Mouse (Mus musculus): ENCODE measurements around the gene Pih1d2. TPM values are rescaled to one million over a fixed set of nuclear protein-coding genes. Genes with fewer than 3 reads are reported as not detected.

The Pih1d2 gene
- polyA plus RNA-seq (2012; ENCODE audit: insufficient read depth, insufficient read length, low replicate concordance, missing spikeins) = not detected in 2 replicates

DNA sequence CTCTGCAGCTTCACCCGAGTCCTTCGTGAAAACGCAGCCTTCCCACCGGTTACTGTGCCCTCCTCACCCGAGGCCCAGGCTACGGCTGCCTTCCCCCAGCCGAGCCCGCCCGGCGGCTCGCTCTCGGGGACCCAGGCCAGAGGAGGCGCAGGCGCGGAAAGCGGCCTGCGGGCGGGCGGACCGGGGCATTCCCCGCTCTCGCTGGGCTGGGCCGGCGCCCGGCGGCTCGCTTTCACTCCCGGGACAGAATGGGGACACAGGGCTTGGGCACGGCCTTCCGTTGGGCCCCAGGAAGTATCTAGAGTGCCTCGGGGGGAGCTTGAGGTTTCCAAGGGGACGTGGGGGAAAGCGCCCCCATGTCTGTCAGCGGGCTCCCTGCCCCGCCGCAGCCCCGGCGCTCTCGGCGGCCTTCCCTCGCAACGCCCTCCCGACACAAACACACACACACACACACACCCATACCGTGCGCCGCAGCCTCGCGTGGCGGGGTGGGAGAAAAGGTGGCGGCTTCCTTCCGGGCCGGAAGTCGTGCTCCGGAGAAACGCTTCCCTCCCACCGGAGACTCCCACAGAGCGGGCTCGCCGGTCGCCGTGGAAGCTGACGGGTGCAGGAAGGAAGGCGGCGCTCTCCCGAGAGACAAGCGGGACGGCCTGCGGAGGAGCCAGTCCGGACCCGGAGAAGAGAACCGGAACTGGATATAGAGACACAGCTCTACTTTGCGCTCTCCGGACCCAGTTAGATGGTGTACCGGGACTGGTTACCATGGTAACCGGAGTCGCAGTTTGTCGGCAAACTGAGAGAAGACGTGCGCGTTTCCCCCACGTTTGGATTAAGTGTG lies at the start of gene Pih1d2, which contains the start of gene Nkapd1:
Pih1d2 (plus strand) TSS at position 556 of the 838 bp plus-strand sequence.
Nkapd1 (minus strand) TSS at position 699 of the 838 bp plus-strand sequence.
- Histone ChIP-seq H3K4me3 (ENCODE audit: insufficient read depth, low read depth, low read length) (peak within 1 kb of the TSS; percentile 87), H3K4me1 (ENCODE audit: control insufficient read depth, insufficient read depth, low read length) (no peaks in the 10 kb centered on the region), H3K27ac (ENCODE audit: insufficient read depth, low read depth, low read length) (peak within 1 kb of the TSS; percentile 86)
- TF ChIP-seq POLR2A (IDR thresholded peaks at IDR 0.05; ENCODE audit: insufficient read depth, low read depth, low read length) (no peak), CTCF (IDR thresholded peaks at IDR 0.05; ENCODE audit: insufficient read depth, low read depth, low read length) (no peak)
- under 1% methylated on average over 81 of the region's 81 CpGs for WGBS

DNA sequence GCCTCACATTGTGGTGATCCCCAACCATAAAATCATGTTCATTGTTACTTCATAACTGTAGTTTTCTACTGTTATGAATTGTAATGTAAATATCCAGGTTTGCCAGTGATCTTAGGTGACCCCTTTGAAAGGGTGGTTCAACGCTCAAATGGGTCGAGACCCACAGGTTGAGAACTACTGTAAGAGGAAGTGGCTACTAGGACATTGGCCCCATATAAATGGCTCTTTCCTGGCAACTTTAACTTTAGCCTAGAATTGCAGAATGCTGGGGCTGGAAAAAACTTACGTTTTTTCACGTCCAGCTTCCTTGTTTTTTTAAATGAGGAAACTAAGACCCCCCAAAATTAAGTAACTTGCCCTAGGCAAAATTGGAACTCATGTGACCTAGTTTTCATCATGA lies 49.7 kb upstream of the Pih1d2 start:
- TF ChIP-seq CTCF (IDR thresholded peaks at IDR 0.05; ENCODE audit: insufficient read depth, low read depth, low read length) = no peak
- TF ChIP-seq POLR2A (IDR thresholded peaks at IDR 0.05; ENCODE audit: insufficient read depth, low read depth, low read length) = no peak
- Histone ChIP-seq H3K4me1 (ENCODE audit: control insufficient read depth, insufficient read depth, low read length) (peaks cover 6% of the 10 kb centered on the region), H3K4me3 (ENCODE audit: insufficient read depth, low read depth, low read length) (no peak overlapping the region), H3K27ac (ENCODE audit: insufficient read depth, low read depth, low read length) (no peak overlapping the region)
- WGBS = 91% methylated on average over 4 of the region's 4 CpGs

DNA sequence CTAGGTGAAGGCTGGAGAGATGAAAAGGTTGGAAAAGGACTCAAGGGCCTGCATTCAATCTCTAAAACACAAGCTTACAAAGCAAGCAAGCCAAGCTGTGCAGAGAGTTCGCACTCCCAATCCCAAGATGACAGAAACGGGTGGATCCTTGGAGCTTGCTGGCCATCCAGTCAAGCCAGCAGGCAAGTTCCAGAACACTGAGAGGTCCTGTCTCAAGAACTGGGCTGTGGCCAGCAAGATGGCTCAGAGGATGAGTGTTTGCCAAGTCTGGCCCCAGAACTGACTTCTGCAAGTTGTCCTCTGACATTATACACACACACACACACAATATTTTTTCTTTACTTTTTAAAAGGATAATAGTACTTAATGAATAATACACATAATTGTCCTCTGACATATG lies 49.2 kb upstream of the Pih1d2 start:
- no peak for TF ChIP-seq POLR2A (IDR thresholded peaks at IDR 0.05; ENCODE audit: insufficient read depth, low read depth, low read length)
- no peak for TF ChIP-seq CTCF (IDR thresholded peaks at IDR 0.05; ENCODE audit: insufficient read depth, low read depth, low read length)
- no peak overlapping the region for H3K27ac ChIP-seq (ENCODE audit: insufficient read depth, low read depth, low read length)
- no peak overlapping the region for H3K4me3 ChIP-seq (ENCODE audit: insufficient read depth, low read depth, low read length)
- peaks cover 6% of the 10 kb centered on the region for H3K4me1 ChIP-seq (ENCODE audit: control insufficient read depth, insufficient read depth, low read length)
- 89% methylated on average over 2 of the region's 2 CpGs for WGBS

DNA sequence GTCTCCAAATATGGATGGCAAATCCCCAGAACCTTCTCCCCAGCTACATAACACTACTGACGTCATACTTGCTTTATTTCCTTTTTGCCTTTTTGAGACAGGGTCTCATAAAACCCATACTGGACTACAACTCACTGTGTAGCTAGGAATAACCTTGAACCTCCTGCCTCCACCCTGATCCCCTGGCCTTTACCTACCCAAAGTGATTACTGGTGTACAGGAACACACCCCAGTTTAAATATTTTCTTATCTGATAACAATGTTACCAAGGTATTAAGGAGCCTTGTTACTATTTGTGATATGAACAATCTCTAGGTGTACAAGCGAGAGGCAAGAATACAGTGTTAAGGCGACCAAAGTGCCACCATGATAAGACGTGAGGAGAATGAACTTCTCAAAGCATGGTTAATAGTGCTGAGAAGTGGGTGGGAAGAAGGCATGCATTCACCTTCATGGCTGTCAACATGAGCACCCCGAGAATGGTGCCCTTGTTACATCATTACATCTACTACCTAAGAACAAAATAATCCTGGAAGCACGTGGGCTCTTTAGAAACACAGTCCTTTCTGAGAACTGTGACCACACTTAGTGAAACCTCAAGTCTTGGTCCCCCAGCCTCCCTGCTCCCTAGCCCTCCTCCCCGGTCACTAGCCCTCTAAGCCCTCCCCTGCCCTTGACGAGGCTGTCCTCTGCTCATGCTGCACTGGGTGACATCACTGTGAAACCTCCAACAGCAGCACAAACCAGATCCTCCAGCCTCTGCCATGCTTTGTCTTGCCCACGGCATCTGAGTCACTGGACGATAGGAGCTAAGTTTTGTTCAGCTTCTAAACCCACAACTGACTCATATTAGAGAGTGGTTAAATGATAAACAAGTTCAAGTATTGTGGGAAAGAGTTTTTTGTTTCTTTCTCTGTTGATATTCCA lies 47.3 kb upstream of the Pih1d2 start:
- TF ChIP-seq POLR2A (IDR thresholded peaks at IDR 0.05; ENCODE audit: insufficient read depth, low read depth, low read length) (no peak), CTCF (IDR thresholded peaks at IDR 0.05; ENCODE audit: insufficient read depth, low read depth, low read length) (no peak)
- Histone ChIP-seq H3K4me3 (ENCODE audit: insufficient read depth, low read depth, low read length) (no peak overlapping the region), H3K27ac (ENCODE audit: insufficient read depth, low read depth, low read length) (no peak overlapping the region), H3K4me1 (ENCODE audit: control insufficient read depth, insufficient read depth, low read length) (peaks cover 6% of the 10 kb centered on the region)
- 75% methylated on average over 10 of the region's 10 CpGs for WGBS

DNA sequence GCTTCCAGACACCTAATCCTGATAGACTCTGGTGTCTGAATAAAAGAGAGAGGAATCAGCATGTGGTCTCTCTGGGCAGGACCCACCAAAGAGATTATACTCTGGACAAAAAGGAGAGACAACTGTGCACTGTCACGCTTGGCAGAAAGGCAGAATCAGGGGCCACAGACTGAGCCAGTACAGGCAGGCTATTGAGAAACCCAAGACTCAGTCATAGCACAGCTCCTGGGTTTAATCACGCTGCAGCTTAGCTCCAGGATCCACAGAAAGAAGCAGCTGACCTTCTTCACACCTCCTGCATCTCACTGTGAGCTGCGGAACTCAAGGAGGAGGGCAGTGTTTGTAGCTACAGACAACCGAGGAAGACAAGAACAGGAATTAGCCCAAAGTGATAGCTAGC lies 36.8 kb upstream of the Pih1d2 start:
- no peak for TF ChIP-seq CTCF (IDR thresholded peaks at IDR 0.05; ENCODE audit: insufficient read depth, low read depth, low read length)
- no peak for TF ChIP-seq POLR2A (IDR thresholded peaks at IDR 0.05; ENCODE audit: insufficient read depth, low read depth, low read length)
- no peaks in the 10 kb centered on the region for H3K4me1 ChIP-seq (ENCODE audit: control insufficient read depth, insufficient read depth, low read length)
- 39% methylated on average over 4 of the region's 4 CpGs for WGBS
- no peak overlapping the region for H3K4me3 ChIP-seq (ENCODE audit: insufficient read depth, low read depth, low read length)
- no peak overlapping the region for H3K27ac ChIP-seq (ENCODE audit: insufficient read depth, low read depth, low read length)

DNA sequence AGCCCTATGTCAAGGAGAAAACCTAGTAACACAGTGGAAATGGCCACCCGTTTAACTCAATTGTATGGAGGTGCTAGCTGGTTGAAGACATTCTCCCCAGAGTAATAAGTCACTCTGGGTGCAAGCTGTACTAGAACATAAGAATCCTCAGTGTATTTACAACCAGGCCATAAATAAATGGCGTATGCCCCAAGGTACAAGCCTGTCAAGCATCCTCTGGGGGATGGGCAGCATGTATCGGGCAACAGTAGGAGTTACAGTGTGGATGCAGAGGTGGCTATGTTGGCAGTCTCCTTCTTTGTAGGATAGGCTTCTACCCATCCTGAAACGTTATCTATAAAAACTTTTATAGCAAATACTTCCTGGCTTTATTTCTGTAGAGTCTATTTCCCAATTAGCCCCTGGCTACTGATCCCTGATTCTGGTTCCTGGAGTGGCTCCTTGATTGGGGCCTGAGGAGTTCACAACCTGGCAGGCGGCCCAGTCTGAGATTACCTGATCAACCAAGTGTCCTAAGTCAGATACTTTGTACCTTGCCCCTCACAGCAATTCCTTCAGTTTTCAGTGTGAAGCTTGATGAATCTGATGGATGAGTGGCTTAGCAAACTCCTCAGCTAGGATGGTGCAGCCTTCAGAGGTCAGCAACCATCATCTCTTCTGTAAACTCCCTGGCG lies 31.8 kb upstream of the Pih1d2 start:
- Histone ChIP-seq H3K27ac (ENCODE audit: insufficient read depth, low read depth, low read length) (no peak overlapping the region), H3K4me3 (ENCODE audit: insufficient read depth, low read depth, low read length) (no peak overlapping the region), H3K4me1 (ENCODE audit: control insufficient read depth, insufficient read depth, low read length) (no peaks in the 10 kb centered on the region)
- TF ChIP-seq POLR2A (IDR thresholded peaks at IDR 0.05; ENCODE audit: insufficient read depth, low read depth, low read length) (no peak), CTCF (IDR thresholded peaks at IDR 0.05; ENCODE audit: insufficient read depth, low read depth, low read length) (no peak)
- 84% methylated on average over 6 of the region's 6 CpGs for WGBS

DNA sequence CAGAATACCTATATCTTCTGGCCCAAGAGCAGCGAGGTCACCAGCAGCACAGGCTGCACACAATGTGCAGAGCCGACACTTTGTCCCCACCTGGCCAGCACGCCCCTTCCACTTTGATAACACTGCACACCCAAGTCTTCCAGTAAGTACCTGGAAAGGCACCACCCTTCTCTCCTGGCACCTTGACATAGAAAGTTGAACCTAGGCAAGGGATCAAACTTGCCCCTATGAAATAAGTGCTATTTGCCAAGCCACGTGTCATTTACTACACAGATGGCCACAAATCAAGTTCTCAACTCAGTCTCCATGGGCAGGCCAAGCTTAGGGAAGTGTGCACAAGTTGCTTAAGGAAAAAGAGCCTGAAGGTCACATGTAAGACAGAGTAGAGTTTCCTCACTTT lies 30.2 kb upstream of the Pih1d2 start:
- Histone ChIP-seq H3K27ac (ENCODE audit: insufficient read depth, low read depth, low read length) (no peak overlapping the region), H3K4me1 (ENCODE audit: control insufficient read depth, insufficient read depth, low read length) (peaks cover 3% of the 10 kb centered on the region), H3K4me3 (ENCODE audit: insufficient read depth, low read depth, low read length) (no peak overlapping the region)
- WGBS = 82% methylated on average over 4 of the region's 4 CpGs
- no peak for TF ChIP-seq CTCF (IDR thresholded peaks at IDR 0.05; ENCODE audit: insufficient read depth, low read depth, low read length)
- TF ChIP-seq POLR2A (IDR thresholded peaks at IDR 0.05; ENCODE audit: insufficient read depth, low read depth, low read length) = no peak

DNA sequence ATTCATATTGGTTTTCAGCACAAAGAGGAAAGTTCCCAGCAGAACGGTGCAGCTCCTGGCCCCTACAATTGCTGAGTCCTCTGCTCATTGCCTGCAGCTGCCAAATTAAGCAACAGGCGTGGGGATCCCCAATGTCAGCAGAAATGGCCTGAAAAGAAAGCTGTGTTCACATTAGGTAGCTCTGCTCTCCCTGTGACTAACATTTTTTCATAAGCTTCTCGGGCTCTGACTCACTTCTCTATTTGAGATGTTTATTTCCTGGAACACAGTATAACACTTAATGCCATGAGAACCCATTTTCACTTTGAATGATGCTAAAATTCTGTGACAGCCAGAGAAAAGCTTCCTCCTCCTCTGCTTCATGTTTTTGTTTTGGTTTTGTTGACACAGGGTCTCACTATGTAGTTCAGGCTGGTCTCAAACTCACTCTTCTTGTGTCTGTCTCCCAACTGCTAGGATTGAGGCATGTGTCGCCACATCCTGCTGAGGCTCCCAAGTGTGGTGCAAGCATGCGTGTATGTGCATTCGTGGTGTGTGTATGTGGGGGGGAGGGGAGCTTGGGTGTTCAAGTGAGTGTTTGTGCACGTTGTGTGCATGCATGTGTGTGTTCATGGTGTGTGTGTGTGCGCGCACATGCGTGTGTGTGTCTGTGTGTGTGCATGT lies 26.1 kb upstream of the Pih1d2 start:
- WGBS = 62% methylated on average over 10 of the region's 10 CpGs
- no peak for TF ChIP-seq POLR2A (IDR thresholded peaks at IDR 0.05; ENCODE audit: insufficient read depth, low read depth, low read length)
- no peak for TF ChIP-seq CTCF (IDR thresholded peaks at IDR 0.05; ENCODE audit: insufficient read depth, low read depth, low read length)
- H3K4me1 ChIP-seq (ENCODE audit: control insufficient read depth, insufficient read depth, low read length) = peaks cover 3% of the 10 kb centered on the region
- no peak overlapping the region for H3K4me3 ChIP-seq (ENCODE audit: insufficient read depth, low read depth, low read length)
- H3K27ac ChIP-seq (ENCODE audit: insufficient read depth, low read depth, low read length) = no peak overlapping the region

Data from olfactory bulb, adult 2 months (tissue).